In the genomic region with DNA sequence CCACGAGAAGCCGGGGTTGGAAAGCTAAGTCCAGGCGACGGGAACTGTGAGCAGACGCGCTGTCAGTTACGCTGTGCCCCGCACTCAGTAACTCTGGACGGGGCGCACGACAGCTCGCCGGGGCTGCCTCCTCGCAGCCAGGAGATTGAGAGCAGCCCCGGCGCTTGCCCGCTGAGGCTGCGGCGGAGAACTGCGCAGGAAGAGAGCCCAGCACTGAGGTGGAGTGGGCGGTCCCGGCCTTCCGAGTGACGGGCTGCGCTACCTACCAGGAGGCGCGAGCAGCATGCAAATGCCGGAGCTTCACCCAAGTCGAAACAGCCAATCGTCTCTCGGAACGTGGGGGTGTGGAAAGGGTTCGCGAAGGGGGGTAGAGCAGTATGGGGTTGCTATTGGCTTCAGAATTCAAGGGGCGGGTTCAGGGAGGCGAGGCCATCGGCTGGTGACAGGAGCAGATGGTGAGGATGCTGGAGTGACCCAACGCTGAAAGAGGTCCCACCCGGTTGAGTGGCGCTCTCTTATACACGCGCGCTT, we compare ENCODE assay signal across 8 mouse cellular contexts. TPM values are rescaled to one million over a fixed set of nuclear protein-coding genes. Genes with fewer than 3 reads are reported as not detected.
DNase-seq lines count a peak whose midpoint lies in the region; ATAC-seq lines count a peak whose summit lies in the region.

A gene (minus strand): TSS at position 200 of the 531 bp plus-strand sequence.

- DNase-seq in adrenal gland, adult 18-20 months (ENCODE audit: low spot score in 2 of 2), result peak; percentile 86 to 89
- DNase-seq in embryo, embryonic 11.5 days (ENCODE audit: low read depth, low spot score), result peak; percentile 94
- peak; percentile 84 for DNase-seq in gonadal fat pad, adult 2 months (ENCODE audit: low read depth)
- peak; percentile 78 to 80 for DNase-seq in left cerebral cortex, postnatal 36 days (ENCODE audit: low spot score in 2 of 2)
- peak; percentile 97 for DNase-seq in midbrain, embryonic 10.5 days (ENCODE audit: low spot score)
- peak; percentile 76 to 83 for DNase-seq in right cerebral cortex, postnatal 36 days (ENCODE audit: low spot score in 2 of 2)
- DNase-seq in urinary bladder, postnatal 4 days (ENCODE audit: low spot score in 2 of 2), result peak; percentile 88 to 90

- ATAC-seq in intestine, embryonic 16.5 days, result peak; percentile 93

- H3K4me3 ChIP-seq in intestine, embryonic 16.5 days (ENCODE audit: low read length), result peak within 1 kb of the TSS; percentile 65
- peak within 1 kb of the TSS; percentile 88 for H3K4me3 ChIP-seq in midbrain, embryonic 10.5 days

- H3K9me3 ChIP-seq in intestine, embryonic 16.5 days (ENCODE audit: control insufficient read depth, low read length), result no peaks in the 10 kb centered on the region
- no peaks in the 10 kb centered on the region for H3K9me3 ChIP-seq in midbrain, embryonic 10.5 days (replicated peaks)

- peak within 1 kb of the TSS; percentile 91 for H3K4me2 ChIP-seq in intestine, embryonic 16.5 days (ENCODE audit: low read depth, low read length)

- 0% methylated on average over 41 of the region's 43 CpGs for WGBS in intestine, embryonic 16.5 days
- 2% methylated on average over 43 of the region's 43 CpGs for WGBS in midbrain, embryonic 10.5 days

- no peaks in the 10 kb centered on the region for H3K36me3 ChIP-seq in intestine, embryonic 16.5 days (ENCODE audit: control insufficient read depth, insufficient read depth, low read length)
- no peaks in the 10 kb centered on the region for H3K36me3 ChIP-seq in midbrain, embryonic 10.5 days

- H3K4me1 ChIP-seq in intestine, embryonic 16.5 days (ENCODE audit: control insufficient read depth, insufficient read depth, low read length), result peaks cover 57% of the 10 kb centered on the region
- H3K4me1 ChIP-seq in midbrain, embryonic 10.5 days, result peaks cover 79% of the 10 kb centered on the region

- H3K27ac ChIP-seq in intestine, embryonic 16.5 days (ENCODE audit: low read length), result peak within 1 kb of the TSS; percentile 23; the same call in 1 of the 2 replicates
- peak within 1 kb of the TSS; percentile 89 for H3K27ac ChIP-seq in midbrain, embryonic 10.5 days (replicated peaks)

- peak within 1 kb of the TSS; percentile 66 for H3K9ac ChIP-seq in intestine, embryonic 16.5 days (ENCODE audit: low read depth, low read length)

- peaks cover 48% of the 10 kb centered on the region for H3K27me3 ChIP-seq in intestine, embryonic 16.5 days (replicated peaks; ENCODE audit: control insufficient read depth, insufficient read depth, low read length)
- peaks cover 99% of the 10 kb centered on the region for H3K27me3 ChIP-seq in midbrain, embryonic 10.5 days (ENCODE audit: low read depth, poor library complexity, severe bottlenecking)

- intact Hi-C loops in left cerebral cortex, postnatal 36 days (cut with DNase I), result loop anchor here (2.0 to 10.0 kb wide), 3 partner anchors 793 to 1047 kb away; no protein-coding TSS in a partner anchor

RNA-seq across cellular contexts. Expression of the gene that starts here (rescaled TPM):
- total RNA-seq in adrenal gland, adult 18-20 months (2021), result 1 to 10 TPM; 1.8 to 2.7 TPM
- 39.4 and 72.5 TPM in 2 replicates for polyA plus RNA-seq in gonadal fat pad, adult 2 months (2012; rRNA removed)
- 4.5 and 5.2 TPM in 2 replicates for polyA plus RNA-seq in intestine, embryonic 16.5 days (2015; fragmentation: Nextera tagmentation; extraction: Ambion mirVana)
- 1 to 10 TPM in 1 of 2 experiments, under 1 TPM in 1; 0.79 to 1.4 TPM for total RNA-seq in left cerebral cortex, postnatal 36 days (2021)
- polyA plus RNA-seq in midbrain, embryonic 10.5 days (2016; fragmentation: Nextera tagmentation; extraction: Ambion mirVana), result 15.6 and 19.4 TPM in 2 replicates

Comparison
In these comparisons a context has a peak if more than half of its experiments do, and no peak if none do; other contexts are left out.
1. Peak in every context shown above with its lines: DNase-seq, ATAC-seq, H3K4me3 ChIP-seq and H3K27ac ChIP-seq.